Comparison of ENCODE assay signal across 22 mouse cellular contexts in genomic region chr5:108450837-108451540, GRCm38 (mm10). TPM values are rescaled to one million over a fixed set of nuclear protein-coding genes. Genes with fewer than 3 reads are reported as not detected.
"Had no signal": no experiment of that assay in that cellular context is flagged by ENCODE, and none has a peak within 500 bp of the region (broad histone marks: within the 10 kb centered on the region; RNA-seq: fewer than 3 reads in every experiment).

No protein-coding gene starts in this region.

- H3K27me3 ChIP-seq: stomach, embryonic 15.5 days had no signal

- DNase-seq: lung, adult 18-20 months; lung, embryonic 14.5 days; lung, postnatal 10 days; lung, postnatal 4 days; midbrain, embryonic 14.5 days; retina, postnatal 1 day; right cerebral cortex, adult 18-20 months; right cerebral cortex, postnatal 25 days; right cerebral cortex, postnatal 4 days; thymus, adult 2 months; thymus, postnatal 25 days; thymus, postnatal 4 days had no signal

- H3K36me3 ChIP-seq: liver, embryonic 15.5 days; midbrain, embryonic 10.5 days; neural tube, embryonic 13.5 days; neural tube, embryonic 15.5 days; stomach, embryonic 15.5 days had no signal

- ATAC-seq: midbrain, embryonic 16.5 days had no signal

- H3K27ac ChIP-seq: liver, embryonic 15.5 days; midbrain, embryonic 10.5 days; neural tube, embryonic 13.5 days; neural tube, embryonic 15.5 days; stomach, embryonic 15.5 days; stomach, postnatal 0 days had no signal

- H3K4me3 ChIP-seq: liver, embryonic 15.5 days; midbrain, embryonic 10.5 days; myocyte; neural tube, embryonic 13.5 days; neural tube, embryonic 15.5 days; stomach, embryonic 15.5 days had no signal

- H3K9ac ChIP-seq: liver, embryonic 15.5 days; lung, embryonic 14.5 days; neural tube, embryonic 13.5 days; neural tube, embryonic 15.5 days; stomach, embryonic 15.5 days had no signal

- H3K4me2 ChIP-seq: liver, embryonic 15.5 days; lung, embryonic 14.5 days; neural tube, embryonic 13.5 days; neural tube, embryonic 15.5 days; stomach, embryonic 15.5 days had no signal

- H3K9me3 ChIP-seq: liver, embryonic 15.5 days; midbrain, embryonic 10.5 days; neural tube, embryonic 13.5 days; neural tube, embryonic 15.5 days; stomach, embryonic 15.5 days had no signal

- H3K4me1 ChIP-seq: neural tube, embryonic 13.5 days; neural tube, embryonic 15.5 days had no signal

RNA-seq across cellular contexts. Expression of gene Mfsd7a, which starts 2.3 kb away (rescaled TPM):
- total RNA-seq: megakaryocyte-erythroid progenitor cell, adult 5-6 weeks had no signal
- polyA plus RNA-seq: lung, embryonic 14.5 days; midbrain, embryonic 14.5 days; neural tube, embryonic 11.5 days had no signal
